Mouse (Mus musculus) heart, embryonic 16.5 days (tissue): Measurements from ENCODE around the gene Mamstr. TPM values are rescaled to one million over a fixed set of nuclear protein-coding genes. Genes with fewer than 3 reads are reported as not detected.

Source experiments
- ATAC-seq: fragments of 200-750 bp; cut with Nextera tagmentation; replicated peaks from 2 replicates; pipeline ENCODE4 v1.8.0; 2017; ENCODE audit warnings: moderate number of reproducible peaks; ENCODE audit not compliant: insufficient read depth, low FRiP score; ENCODE audit errors: extremely low read depth
- H3K27ac ChIP-seq: fragments of 300-500 bp; sonication (generic); 2 replicates; pipeline ENCODE4 v1.5.1; 2014; ENCODE audit warnings: mild to moderate bottlenecking, low read length, control low read depth, moderate library complexity
- H3K27me3 ChIP-seq: fragments of 300-500 bp; sonication (generic); 2 replicates; pipeline ENCODE4 v1.6.1; 2014; ENCODE audit warnings: low read length, mixed read lengths; ENCODE audit not compliant: control insufficient read depth, insufficient read depth
- H3K36me3 ChIP-seq: fragments of 300-500 bp; sonication (generic); 2 replicates; pipeline ENCODE4 v1.6.1; 2014; ENCODE audit not compliant: control insufficient read depth, insufficient read depth
- H3K4me1 ChIP-seq: fragments of 300-500 bp; sonication (generic); 2 replicates; pipeline ENCODE4 v1.6.1; 2014; ENCODE audit warnings: low read length, mixed read lengths; ENCODE audit not compliant: control insufficient read depth, insufficient read depth
- H3K4me2 ChIP-seq: fragments of 300-500 bp; sonication (generic); 2 replicates; pipeline ENCODE4 v1.6.1; 2014; ENCODE audit warnings: low read depth, mild to moderate bottlenecking, control low read depth, low read length
- H3K4me3 ChIP-seq: fragments of 300-500 bp; sonication (generic); 2 replicates; pipeline ENCODE4 v1.5.1; 2014; ENCODE audit warnings: mild to moderate bottlenecking, control low read depth, low read length
- H3K9ac ChIP-seq: fragments of 300-500 bp; sonication (generic); 2 replicates; pipeline ENCODE4 v1.6.1; 2014; ENCODE audit warnings: low read length, control low read depth
- H3K9me3 ChIP-seq: fragments of 300-500 bp; sonication (generic); replicated peaks from 2 replicates; pipeline ENCODE4 v1.6.1; 2016; ENCODE audit warnings: low read length; ENCODE audit not compliant: control insufficient read depth
- WGBS: fragments of 180-500 bp; shearing (Covaris S2); extraction: QIAGEN DNeasy Blood & Tissue Kit; methylation state at CpG from one replicate; pipeline ENCODE4 v1.1.7; 2014; 5-methylcytosine and 5-hydroxymethylcytosine counted together
- polyA plus RNA-seq: library from polyadenylated mRNA; unstranded; fragments of >200 nt; fragmentation: Nextera tagmentation; extraction: Ambion mirVana; gene quantifications from 2 replicates; pipeline ENCODE4 v1.2.1, GENCODE M21; 2015

The Mamstr gene
- polyA plus RNA-seq = 7.6 and 9.0 TPM in 2 replicates

DNA sequence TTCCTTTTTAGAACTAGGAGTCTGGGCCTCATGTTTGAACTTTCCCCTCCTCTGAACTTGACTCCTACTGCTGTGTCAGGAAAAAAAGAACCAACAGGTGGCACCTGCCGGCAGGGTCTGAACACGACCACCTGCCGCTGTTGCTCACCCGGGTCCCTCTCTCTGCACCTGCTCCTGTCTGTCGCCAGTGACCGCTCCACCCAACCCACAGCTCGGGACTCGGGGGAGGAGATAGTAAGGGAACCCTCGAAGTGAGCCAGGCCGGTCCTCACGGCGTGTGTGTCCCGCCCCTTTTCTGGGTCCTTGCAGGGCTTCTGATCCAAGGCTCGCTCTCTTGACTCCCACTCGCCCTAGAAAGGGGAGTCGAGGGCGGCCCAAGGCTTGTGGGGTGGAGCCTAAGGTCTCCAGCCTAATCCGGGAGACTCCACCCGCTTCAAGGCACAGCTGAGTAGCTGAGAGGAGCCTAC, at the start of gene Mamstr:
Gene Mamstr (plus strand): TSS at position 417 of the 467 bp plus-strand sequence.
- no peaks in the 10 kb centered on the region for H3K27me3 ChIP-seq
- no peak for ATAC-seq
- peaks cover 46% of the 10 kb centered on the region for H3K4me1 ChIP-seq
- no peak within 1 kb of the TSS; the same call in 1 of the 2 replicates for H3K4me2 ChIP-seq
- no peak within 1 kb of the TSS for H3K4me3 ChIP-seq
- no peak within 1 kb of the TSS for H3K9ac ChIP-seq
- 37% methylated on average over 19 of the region's 19 CpGs for WGBS
- peaks cover 9% of the 10 kb centered on the region for H3K36me3 ChIP-seq
- H3K27ac ChIP-seq = peak within 1 kb of the TSS; percentile 72
- no peaks in the 10 kb centered on the region for H3K9me3 ChIP-seq

DNA sequence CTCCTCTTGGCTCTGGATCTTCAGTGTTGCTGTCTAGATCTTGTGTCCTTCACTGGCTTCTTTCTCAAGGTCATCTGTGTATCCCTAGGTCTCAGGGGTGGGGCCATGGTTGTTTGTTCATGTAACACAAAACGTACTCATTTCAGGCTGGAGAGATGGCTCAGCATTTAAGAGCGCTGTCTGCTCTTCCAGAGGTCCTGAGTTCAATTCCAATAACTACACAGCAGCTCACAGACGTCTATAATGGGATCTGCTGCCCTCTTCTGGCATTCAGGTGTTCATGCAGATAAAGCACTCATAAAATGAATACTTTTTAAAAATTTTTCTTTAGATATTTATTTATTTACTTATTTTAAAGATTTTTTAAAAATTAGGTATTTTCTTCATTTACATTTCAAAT, 48.9 kb upstream of the Mamstr start:
- no peak for ATAC-seq
- H3K36me3 ChIP-seq = peaks cover 1% of the 10 kb centered on the region; the same call in 1 of the 2 replicates
- no peak overlapping the region for H3K27ac ChIP-seq
- H3K4me3 ChIP-seq = no peak overlapping the region
- peaks cover 2% of the 10 kb centered on the region; the same call in 1 of the 2 replicates for H3K4me1 ChIP-seq
- H3K4me2 ChIP-seq = no peak overlapping the region
- 58% methylated on average over 3 of the region's 3 CpGs for WGBS
- no peak overlapping the region for H3K9ac ChIP-seq
- no peaks in the 10 kb centered on the region for H3K9me3 ChIP-seq
- no peaks in the 10 kb centered on the region for H3K27me3 ChIP-seq

DNA sequence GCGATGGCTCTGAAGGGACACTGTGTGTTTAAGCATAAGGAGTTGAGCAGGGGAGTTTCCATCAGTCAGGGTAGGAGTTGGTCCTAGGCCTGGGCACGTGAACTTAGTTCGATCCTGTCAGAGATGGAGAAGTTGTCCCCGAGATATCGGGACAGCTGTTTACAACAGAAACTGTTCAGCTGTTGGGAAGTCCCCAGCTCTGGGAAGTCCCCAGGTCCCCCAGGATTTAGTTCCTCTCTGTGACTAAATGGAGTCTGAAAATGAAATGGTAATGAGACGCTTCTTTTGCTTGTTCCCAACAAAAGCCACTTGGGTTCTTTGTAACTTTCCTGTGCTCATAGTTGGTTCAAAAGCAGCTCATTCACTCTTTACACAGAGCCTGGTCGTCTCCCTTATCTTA, 47.9 kb upstream of the Mamstr start:
- no peak for ATAC-seq
- no peaks in the 10 kb centered on the region for H3K27me3 ChIP-seq
- WGBS = 68% methylated on average over 7 of the region's 7 CpGs
- peaks cover 2% of the 10 kb centered on the region; the same call in 1 of the 2 replicates for H3K4me1 ChIP-seq
- H3K4me3 ChIP-seq = no peak overlapping the region
- H3K27ac ChIP-seq = no peak overlapping the region; the same call in 1 of the 2 replicates
- no peaks in the 10 kb centered on the region for H3K9me3 ChIP-seq
- H3K36me3 ChIP-seq = no peaks in the 10 kb centered on the region
- no peak overlapping the region for H3K4me2 ChIP-seq
- no peak overlapping the region for H3K9ac ChIP-seq

DNA sequence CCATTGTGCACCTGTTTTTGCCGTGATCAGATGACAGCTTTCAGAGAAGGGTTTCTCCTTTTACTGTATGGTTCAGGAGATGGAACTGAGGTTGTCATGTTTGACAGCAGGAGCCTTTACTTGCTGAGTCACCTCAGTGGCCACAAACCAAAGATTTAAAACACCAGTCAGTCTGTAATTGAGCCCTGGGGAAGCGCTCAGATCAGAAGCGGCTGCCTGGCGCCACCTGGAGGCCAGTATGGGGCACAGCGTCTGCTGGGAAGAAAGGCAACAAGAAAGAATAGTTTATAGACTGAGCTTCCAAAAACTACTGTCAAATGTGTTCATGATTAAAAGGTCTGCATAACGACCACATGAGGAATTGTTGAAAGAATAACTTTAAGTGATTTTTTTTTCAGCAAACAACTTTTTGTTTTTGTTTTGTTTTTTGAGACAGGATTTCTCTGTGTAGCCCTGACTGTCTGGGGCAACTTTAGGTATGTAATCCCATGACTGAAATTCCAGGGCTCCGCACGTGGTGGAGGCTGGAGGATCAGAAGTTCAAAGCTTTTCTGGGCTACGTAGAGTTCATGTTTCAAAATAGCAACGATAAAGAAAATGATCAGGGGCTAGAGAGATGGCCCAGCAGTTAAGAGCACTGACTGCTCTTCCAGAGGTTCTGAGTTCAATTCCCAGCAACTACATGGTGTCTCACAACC, 46.5 kb upstream of the Mamstr start:
- Histone ChIP-seq H3K4me2 (no peak overlapping the region), H3K27me3 (no peaks in the 10 kb centered on the region), H3K36me3 (no peaks in the 10 kb centered on the region), H3K9ac (no peak overlapping the region), H3K27ac (no peak overlapping the region), H3K4me3 (no peak overlapping the region), H3K4me1 (peaks cover 2% of the 10 kb centered on the region; the same call in 1 of the 2 replicates), H3K9me3 (no peaks in the 10 kb centered on the region)
- no peak for ATAC-seq
- WGBS = 14% methylated on average over 10 of the region's 10 CpGs

DNA sequence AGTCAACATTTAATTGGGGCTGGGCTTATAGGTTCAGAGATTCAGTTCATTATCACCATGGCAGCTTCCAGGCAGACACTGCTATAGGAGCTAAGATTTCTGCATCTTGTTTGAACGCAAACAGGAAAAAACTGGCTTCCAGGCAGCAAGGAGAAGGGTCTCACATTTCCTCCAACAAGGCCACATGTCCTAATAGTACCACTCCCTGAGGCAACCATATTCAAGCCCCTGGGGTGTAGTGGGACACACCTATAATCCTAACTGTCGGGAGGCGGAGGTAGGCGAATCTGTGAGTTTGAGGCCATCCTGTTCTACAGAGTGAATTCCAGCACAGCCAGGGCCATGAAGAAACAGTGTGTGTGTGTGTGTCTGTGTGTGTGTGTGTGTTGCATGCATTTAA, 44.6 kb upstream of the Mamstr start:
- Histone ChIP-seq H3K36me3 (no peaks in the 10 kb centered on the region), H3K27ac (no peak overlapping the region), H3K9ac (no peak overlapping the region), H3K9me3 (no peaks in the 10 kb centered on the region), H3K4me2 (no peak overlapping the region), H3K4me3 (no peak overlapping the region), H3K4me1 (no peaks in the 10 kb centered on the region; the same call in 1 of the 2 replicates), H3K27me3 (no peaks in the 10 kb centered on the region)
- no peak for ATAC-seq
- 84% methylated on average over 4 of the region's 4 CpGs for WGBS

DNA sequence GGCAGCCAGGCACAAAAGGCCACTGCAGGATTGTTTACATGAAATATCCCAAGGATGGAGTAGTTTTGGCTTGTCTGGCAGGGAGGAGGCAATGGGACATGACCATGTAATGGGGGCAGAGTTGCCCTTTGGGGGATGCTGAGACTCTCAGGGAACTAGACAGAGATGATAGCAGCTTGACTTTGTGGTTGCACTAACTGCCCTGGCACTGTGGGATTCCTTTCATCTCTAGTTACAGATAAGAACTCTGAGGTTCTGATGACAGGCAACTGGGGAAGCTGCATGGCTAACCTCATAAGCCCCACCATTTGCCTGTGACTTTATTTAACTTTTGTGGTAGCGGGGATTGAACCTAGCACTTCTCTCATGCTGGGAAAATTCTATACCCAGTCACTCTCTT, 43.7 kb upstream of the Mamstr start:
- no peak overlapping the region for H3K4me2 ChIP-seq
- WGBS = 65% methylated on average over 1 of the region's 1 CpGs
- no peaks in the 10 kb centered on the region for H3K27me3 ChIP-seq
- H3K36me3 ChIP-seq = no peaks in the 10 kb centered on the region
- no peak overlapping the region for H3K4me3 ChIP-seq
- H3K27ac ChIP-seq = no peak overlapping the region
- ATAC-seq = no peak
- no peaks in the 10 kb centered on the region for H3K9me3 ChIP-seq
- H3K4me1 ChIP-seq = no peaks in the 10 kb centered on the region; the same call in 1 of the 2 replicates
- H3K9ac ChIP-seq = no peak overlapping the region

DNA sequence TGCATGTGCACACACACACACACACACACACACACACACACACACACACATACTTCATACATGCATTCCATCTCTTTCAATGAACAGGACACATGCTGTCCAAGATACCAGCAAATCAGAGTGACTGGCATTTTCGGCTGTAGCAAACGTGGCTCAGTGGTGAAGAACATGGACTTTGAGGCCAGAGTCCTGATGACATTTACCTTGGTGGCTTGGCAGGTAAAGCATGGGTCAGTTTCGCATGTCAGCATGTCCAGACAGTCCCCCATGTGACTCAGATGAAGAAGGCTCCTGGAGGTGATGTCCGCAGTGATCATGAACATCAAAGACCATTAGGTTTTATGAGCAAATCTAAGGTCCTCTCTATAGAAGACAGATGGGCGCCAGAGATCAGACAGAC, 42.8 kb upstream of the Mamstr start:
- 84% methylated on average over 5 of the region's 5 CpGs for WGBS
- H3K27me3 ChIP-seq = no peaks in the 10 kb centered on the region
- H3K36me3 ChIP-seq = no peaks in the 10 kb centered on the region
- no peak overlapping the region for H3K27ac ChIP-seq
- no peak overlapping the region for H3K4me3 ChIP-seq
- H3K9me3 ChIP-seq = no peaks in the 10 kb centered on the region
- no peak overlapping the region for H3K4me2 ChIP-seq
- H3K9ac ChIP-seq = no peak overlapping the region
- no peak for ATAC-seq
- no peaks in the 10 kb centered on the region; the same call in 1 of the 2 replicates for H3K4me1 ChIP-seq

DNA sequence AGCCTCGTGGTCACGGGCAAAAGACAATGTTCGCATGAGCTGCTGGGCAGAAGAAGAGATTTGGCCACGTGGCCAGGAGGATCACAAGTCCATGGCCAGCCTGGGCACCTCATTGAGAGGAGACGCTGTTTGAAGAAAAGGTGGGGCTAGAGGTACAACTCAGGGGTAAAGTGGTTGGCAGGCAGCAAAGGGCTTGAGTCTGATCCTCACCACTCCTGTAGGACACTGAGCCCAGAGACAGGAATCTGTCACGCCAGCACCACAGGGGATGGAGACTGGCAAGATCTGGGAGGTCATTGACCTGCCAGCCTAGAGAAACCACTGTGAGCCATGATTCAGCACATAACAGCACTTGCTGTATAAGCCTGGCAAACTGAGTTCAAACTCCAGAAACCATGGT, 42.2 kb upstream of the Mamstr start:
- WGBS = 90% methylated on average over 6 of the region's 6 CpGs
- Histone ChIP-seq H3K4me1 (no peaks in the 10 kb centered on the region; the same call in 1 of the 2 replicates), H3K27me3 (no peaks in the 10 kb centered on the region), H3K4me3 (no peak overlapping the region), H3K9ac (no peak overlapping the region), H3K9me3 (no peaks in the 10 kb centered on the region), H3K27ac (no peak overlapping the region), H3K4me2 (no peak overlapping the region), H3K36me3 (no peaks in the 10 kb centered on the region)
- no peak for ATAC-seq
